Mouse (Mus musculus) heart, adult 2 months (tissue): ENCODE results near the gene Clcn2.
"Not testable (repeated sequence)": the region's sequence is repeated elsewhere in the genome, so short reads cannot be mapped to it uniquely, and the experiment has no call there.

Experiments used
- CTCF ChIP-seq: fragments of 200-600 bp; IDR thresholded peaks from 2 replicates; pipeline ENCODE4 v1.8.1; 2022; ENCODE audit warnings: antibody characterized with exemption, mild to moderate bottlenecking, moderate library complexity
- POLR2A ChIP-seq: fragments of 200-500 bp; IDR thresholded peaks from 2 replicates; pipeline ENCODE4 v1.6.1; 2011; ENCODE audit warnings: mild to moderate bottlenecking, low read depth, low read length, control low read depth; ENCODE audit not compliant: insufficient read depth

- TF ChIP-seq POLR2A, CTCF: not testable (repeated sequence)
Observed at GRCm38 (mm10) chr16:20668013-20668412, 49.5 kb downstream of the Clcn2 start, which contains the start of gene Eif4g1.
